Mouse (Mus musculus) kidney, embryonic 16.5 days (tissue): ENCODE measurements at regions not wholly inside any gene's neighbourhood (a gene's known extent, or its start where the extent isn't known, plus 50 kb on each side); places are given as distances from the start of the nearest gene placed in this dataset.
"Not testable (repeated sequence)": the region's sequence is repeated elsewhere in the genome, so short reads cannot be mapped to it uniquely, and the experiment has no call there.

Experiments used
- ATAC-seq: fragments of 200-750 bp; cut with Nextera tagmentation; 2 replicates; pipeline ENCODE4 v1.8.0; 2017; ENCODE audit warnings: moderate TSS enrichment; ENCODE audit not compliant: low FRiP score, low TSS enrichment
- H3K27ac ChIP-seq: fragments of 300-500 bp; sonication (generic); 2 replicates; pipeline ENCODE4 v1.5.1; 2014; ENCODE audit warnings: low read length
- H3K27me3 ChIP-seq: fragments of 300-500 bp; sonication (generic); 2 replicates; pipeline ENCODE4 v1.6.1; 2014; ENCODE audit warnings: low read length, control low read depth, mixed read lengths; ENCODE audit not compliant: insufficient read depth
- H3K36me3 ChIP-seq: fragments of 300-500 bp; sonication (generic); 2 replicates; pipeline ENCODE4 v1.6.1; 2014; ENCODE audit warnings: low read length, control low read depth, mixed read lengths; ENCODE audit not compliant: insufficient read depth
- H3K4me1 ChIP-seq: fragments of 300-500 bp; sonication (generic); 2 replicates; pipeline ENCODE4 v1.6.1; 2014; ENCODE audit warnings: low read length, control low read depth, mixed read lengths; ENCODE audit not compliant: insufficient read depth
- H3K4me2 ChIP-seq: fragments of 300-500 bp; sonication (generic); replicated peaks from 2 replicates; pipeline ENCODE4 v1.6.1; 2014; ENCODE audit warnings: low read depth, low read length
- H3K4me3 ChIP-seq: fragments of 300-500 bp; sonication (generic); 2 replicates; pipeline ENCODE4 v1.5.1; 2014; ENCODE audit warnings: mild to moderate bottlenecking, low read length
- H3K9ac ChIP-seq: fragments of 300-500 bp; sonication (generic); replicated peaks from 2 replicates; pipeline ENCODE4 v1.6.1; 2014; ENCODE audit warnings: low read length
- H3K9me3 ChIP-seq: fragments of 300-500 bp; sonication (generic); 2 replicates; pipeline ENCODE4 v1.6.1; 2016; ENCODE audit warnings: low read length, control low read depth
- WGBS: fragments of 180-500 bp; shearing (Covaris S2); extraction: QIAGEN DNeasy Blood & Tissue Kit; methylation state at CpG from one replicate; pipeline ENCODE4 v1.1.7; 2014; 5-methylcytosine and 5-hydroxymethylcytosine counted together

GRCm38 (mm10) chr13:118055546-118055945, 330.9 kb upstream of the B430218F22Rik start:
- H3K27ac ChIP-seq, H3K4me2 ChIP-seq: not testable (repeated sequence)
- WGBS, result 80% methylated on average over 8 of the region's 8 CpGs

DNA sequence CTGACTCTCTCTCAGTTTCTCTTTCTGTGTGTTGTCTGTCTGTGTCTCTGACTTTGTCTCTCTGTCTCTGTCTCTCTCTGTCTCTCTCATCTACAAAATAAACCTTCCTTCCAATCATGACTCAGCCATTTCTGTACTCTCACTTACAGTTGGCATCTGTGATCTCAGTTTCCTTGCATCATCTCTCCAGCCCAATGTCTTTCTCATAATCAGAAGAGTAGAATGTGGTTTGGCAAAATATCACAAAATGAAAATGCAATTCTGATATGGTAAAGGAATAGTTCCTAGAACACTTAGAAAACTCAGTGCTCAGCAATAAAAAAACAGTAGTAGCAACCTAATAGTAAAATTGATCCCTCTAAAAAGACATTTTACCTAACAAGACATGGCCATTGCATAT, 320.9 kb upstream of the B430218F22Rik start:
- no peak overlapping the region for H3K4me2 ChIP-seq
- no peaks in the 10 kb centered on the region for H3K9me3 ChIP-seq
- H3K36me3 ChIP-seq, result no peaks in the 10 kb centered on the region
- H3K27ac ChIP-seq, result no peak overlapping the region
- ATAC-seq, result no peak
- no peak overlapping the region for H3K4me3 ChIP-seq
- no peak overlapping the region for H3K9ac ChIP-seq
- H3K27me3 ChIP-seq, result no peaks in the 10 kb centered on the region
- H3K4me1 ChIP-seq, result no peaks in the 10 kb centered on the region

More at GRCm38 (mm10) chr13:118055546-118055945, 330.9 kb upstream of the B430218F22Rik start:
- ATAC-seq, H3K4me3 ChIP-seq, H3K27me3 ChIP-seq, H3K36me3 ChIP-seq, H3K9ac ChIP-seq, H3K4me1 ChIP-seq, H3K9me3 ChIP-seq: not testable (repeated sequence)

- Histone ChIP-seq H3K27me3 (no peaks in the 10 kb centered on the region), H3K4me2 (no peak overlapping the region), H3K9ac (no peak overlapping the region), H3K4me1 (no peaks in the 10 kb centered on the region), H3K36me3 (no peaks in the 10 kb centered on the region), H3K9me3 (no peaks in the 10 kb centered on the region), H3K4me3 (no peak overlapping the region), H3K27ac (no peak overlapping the region)
- 71% methylated on average over 2 of the region's 2 CpGs for WGBS
- ATAC-seq, result no peak
These were observed 318.4 kb upstream of the B430218F22Rik start for GRCm38 (mm10) chr13:118068038-118068437.

DNA sequence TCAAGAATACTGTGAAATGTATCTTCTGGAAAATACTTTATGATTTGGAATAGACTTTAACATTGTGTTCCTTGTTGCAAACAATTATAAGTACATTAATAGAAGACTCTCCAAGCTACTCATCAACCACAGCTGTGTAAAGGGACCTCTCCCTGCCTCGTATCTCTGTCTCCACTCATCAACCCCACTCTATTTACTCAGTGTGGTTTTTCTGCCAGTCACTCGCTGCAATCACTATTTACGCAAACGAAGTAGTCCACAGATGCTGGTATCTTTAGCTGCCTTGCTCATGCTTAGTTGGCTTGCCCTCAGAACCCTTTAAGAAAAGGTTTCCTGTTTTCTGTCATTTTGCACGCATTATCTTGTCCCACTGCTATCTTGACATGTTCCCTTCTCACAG, 300.1 kb upstream of the B430218F22Rik start:
- H3K9ac ChIP-seq, result no peak overlapping the region
- 0 out of 2 replicates have a peak, but pooled peaks cover 2% of the 10 kb centered on the region for H3K4me1 ChIP-seq
- H3K27ac ChIP-seq, result no peak overlapping the region
- no peak for ATAC-seq
- no peaks in the 10 kb centered on the region for H3K36me3 ChIP-seq
- H3K27me3 ChIP-seq, result no peaks in the 10 kb centered on the region
- H3K4me3 ChIP-seq, result no peak overlapping the region
- WGBS, result 70% methylated on average over 5 of the region's 5 CpGs
- H3K4me2 ChIP-seq, result no peak overlapping the region
- no peaks in the 10 kb centered on the region for H3K9me3 ChIP-seq

GRCm38 (mm10) chr13:118086966-118087365, 299.5 kb upstream of the B430218F22Rik start:
- 60% methylated on average over 2 of the region's 2 CpGs for WGBS
- Histone ChIP-seq H3K9me3 (no peaks in the 10 kb centered on the region), H3K4me3 (no peak overlapping the region), H3K9ac (no peak overlapping the region), H3K4me1 (0 out of 2 replicates have a peak, but pooled peaks cover 2% of the 10 kb centered on the region), H3K27me3 (no peaks in the 10 kb centered on the region), H3K4me2 (no peak overlapping the region), H3K36me3 (no peaks in the 10 kb centered on the region), H3K27ac (no peak overlapping the region)
- peak; percentile 51; the same call in 1 of the 2 replicates for ATAC-seq

GRCm38 (mm10) chr13:118088100-118088499, 298.3 kb upstream of the B430218F22Rik start:
- no peaks in the 10 kb centered on the region for H3K9me3 ChIP-seq
- 61% methylated on average over 4 of the region's 4 CpGs for WGBS
- no peak overlapping the region for H3K9ac ChIP-seq
- no peaks in the 10 kb centered on the region for H3K27me3 ChIP-seq
- no peak overlapping the region for H3K27ac ChIP-seq
- 0 out of 2 replicates have a peak, but pooled peaks cover 2% of the 10 kb centered on the region for H3K4me1 ChIP-seq
- H3K4me3 ChIP-seq, result no peak overlapping the region
- no peak for ATAC-seq
- H3K36me3 ChIP-seq, result no peaks in the 10 kb centered on the region
- no peak overlapping the region for H3K4me2 ChIP-seq

DNA sequence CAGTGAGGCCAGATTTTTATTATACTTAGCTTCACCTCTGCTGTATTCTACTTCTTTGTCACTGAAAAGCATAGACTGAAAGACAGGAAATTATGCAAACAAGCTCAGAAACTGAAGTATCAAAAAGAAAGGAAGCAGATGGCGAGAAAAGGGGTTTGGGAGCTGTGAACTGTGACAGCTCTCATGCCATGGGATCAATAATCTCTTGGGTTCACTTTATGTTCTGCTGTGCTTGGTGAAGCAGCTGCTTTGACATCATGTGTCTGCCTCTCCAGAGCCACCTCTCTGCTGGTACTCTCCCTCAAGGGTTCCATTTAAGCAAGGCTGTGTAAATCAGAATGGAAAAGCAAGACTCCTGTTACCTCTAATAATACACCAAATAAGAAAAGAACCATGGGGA, 291.3 kb upstream of the B430218F22Rik start:
- ATAC-seq, result no peak
- WGBS, result 53% methylated on average over 1 of the region's 1 CpGs
- Histone ChIP-seq H3K4me1 (no peaks in the 10 kb centered on the region), H3K36me3 (no peaks in the 10 kb centered on the region), H3K27me3 (no peaks in the 10 kb centered on the region), H3K27ac (no peak overlapping the region), H3K9ac (no peak overlapping the region), H3K4me3 (no peak overlapping the region), H3K9me3 (no peaks in the 10 kb centered on the region), H3K4me2 (no peak overlapping the region)
